Comparison of ENCODE assay signal across 7 mouse cellular contexts in the genomic region with DNA sequence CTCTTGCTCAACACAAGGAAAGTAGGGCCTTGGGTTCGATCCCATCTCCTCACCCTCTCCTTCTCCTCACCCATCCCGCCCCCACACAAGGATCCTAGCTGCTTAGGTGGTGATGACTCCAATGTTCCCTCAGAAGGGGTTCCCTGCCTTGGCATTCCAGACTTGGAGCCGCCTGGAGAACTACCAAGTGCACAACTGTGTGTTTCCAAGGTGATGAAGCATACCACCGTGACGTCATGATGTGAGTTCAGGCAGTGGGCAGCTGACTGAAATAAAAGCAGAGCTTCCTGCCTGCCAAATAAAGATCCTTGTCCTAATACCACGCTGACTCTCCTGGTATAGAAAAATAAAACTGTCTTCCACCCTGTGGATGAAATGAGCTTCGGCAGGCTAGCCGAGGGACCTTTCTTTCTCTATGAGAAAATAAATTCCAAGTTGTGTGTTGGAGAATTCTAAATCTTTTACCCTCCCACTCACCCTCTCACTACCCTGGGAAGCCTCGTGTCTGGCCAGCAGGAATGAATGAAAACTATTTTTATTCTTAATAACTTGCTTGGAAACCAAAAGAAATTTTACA. TPM values are rescaled to one million over a fixed set of nuclear protein-coding genes. Genes with fewer than 3 reads are reported as not detected.
DNase-seq lines count a peak whose midpoint lies in the region; ATAC-seq and TF ChIP-seq lines count a peak whose summit lies in the region.

No protein-coding gene starts in this region.

- DNase-seq in lung, embryonic 14.5 days: peak; percentile 71
- no peak for DNase-seq in lung, adult 2 months
- DNase-seq in embryonic facial prominence, embryonic 10.5 days (ENCODE audit: low spot score): peak; percentile 23
- DNase-seq in kidney, postnatal 4 days: peak; percentile 36 to 60
- peak; percentile 71 to 84 for DNase-seq in right cerebral cortex, postnatal 10 days (ENCODE audit: low spot score in 2 of 2)
- DNase-seq in liver, postnatal 0 days: no peak

- H3K4me2 ChIP-seq in lung, embryonic 14.5 days: no peak overlapping the region
- H3K4me2 ChIP-seq in liver, postnatal 0 days (ENCODE audit: low read depth, low read length): no peak overlapping the region

- H3K4me3 ChIP-seq in lung, embryonic 14.5 days (ENCODE audit: low read depth, low read length): no peak overlapping the region
- H3K4me3 ChIP-seq in lung, adult 2 months (replicated peaks; ENCODE audit: extremely low read depth, low read depth, low read length): no peak overlapping the region
- no peak overlapping the region for H3K4me3 ChIP-seq in embryonic facial prominence, embryonic 10.5 days
- no peak overlapping the region for H3K4me3 ChIP-seq in liver, postnatal 0 days (ENCODE audit: low read depth, low read length)

- TF ChIP-seq CTCF in lung, embryonic 14.5 days (IDR thresholded peaks at IDR 0.05; ENCODE audit: low read depth): no peak
- TF ChIP-seq CTCF in lung, adult 2 months (IDR thresholded peaks at IDR 0.05; ENCODE audit: insufficient read depth, low read length): no peak
- no peak for TF ChIP-seq CTCF in liver, postnatal 0 days (IDR thresholded peaks at IDR 0.05; ENCODE audit: low read depth)

- H3K9ac ChIP-seq in lung, embryonic 14.5 days: no peak overlapping the region
- H3K9ac ChIP-seq in liver, postnatal 0 days (replicated peaks): no peak overlapping the region

- H3K4me1 ChIP-seq in lung, embryonic 14.5 days (ENCODE audit: insufficient read depth): no peaks in the 10 kb centered on the region
- H3K4me1 ChIP-seq in lung, adult 2 months (ENCODE audit: control insufficient read depth, insufficient read depth, low read length): no peaks in the 10 kb centered on the region
- H3K4me1 ChIP-seq in embryonic facial prominence, embryonic 10.5 days: no peaks in the 10 kb centered on the region
- H3K4me1 ChIP-seq in liver, postnatal 0 days (ENCODE audit: insufficient read depth): peaks cover 6% of the 10 kb centered on the region

- no peak for TF ChIP-seq EP300 in liver, postnatal 0 days (IDR thresholded peaks at IDR 0.05; ENCODE audit: low read depth)

- ATAC-seq in lung, embryonic 14.5 days (ENCODE audit: insufficient read depth): peak; percentile 62
- ATAC-seq in cerebellum, adult (ENCODE audit: insufficient number of reproducible peaks, low FRiP score, low TSS enrichment): no peak
- no peak for ATAC-seq in liver, postnatal 0 days

- H3K9me3 ChIP-seq in lung, embryonic 14.5 days (ENCODE audit: low read depth, low read length): no peaks in the 10 kb centered on the region
- H3K9me3 ChIP-seq in embryonic facial prominence, embryonic 10.5 days: no peaks in the 10 kb centered on the region
- H3K9me3 ChIP-seq in liver, postnatal 0 days (ENCODE audit: low read length): no peaks in the 10 kb centered on the region

- no peak overlapping the region for H3K27ac ChIP-seq in lung, embryonic 14.5 days (ENCODE audit: low read depth)
- no peak overlapping the region for H3K27ac ChIP-seq in embryonic facial prominence, embryonic 10.5 days (replicated peaks)
- no peak overlapping the region for H3K27ac ChIP-seq in liver, postnatal 0 days (ENCODE audit: low read depth)

- no peaks in the 10 kb centered on the region for H3K27me3 ChIP-seq in lung, embryonic 14.5 days (ENCODE audit: insufficient read depth, low read length)
- H3K27me3 ChIP-seq in embryonic facial prominence, embryonic 10.5 days (replicated peaks; ENCODE audit: low read depth, poor library complexity, severe bottlenecking): no peaks in the 10 kb centered on the region
- no peaks in the 10 kb centered on the region for H3K27me3 ChIP-seq in liver, postnatal 0 days (ENCODE audit: insufficient read depth, low read length)

- H3K36me3 ChIP-seq in lung, embryonic 14.5 days (ENCODE audit: insufficient read depth): no peaks in the 10 kb centered on the region
- no peaks in the 10 kb centered on the region for H3K36me3 ChIP-seq in embryonic facial prominence, embryonic 10.5 days (replicated peaks)
- peaks cover 14% of the 10 kb centered on the region for H3K36me3 ChIP-seq in liver, postnatal 0 days (replicated peaks; ENCODE audit: insufficient read depth, low read length)

- 52% methylated on average over 9 of the region's 9 CpGs for WGBS in lung, embryonic 14.5 days
- WGBS in lung, adult 2 months: 38% methylated on average over 9 of the region's 9 CpGs
- 72% methylated on average over 9 of the region's 9 CpGs for WGBS in embryonic facial prominence, embryonic 10.5 days
- WGBS in liver, postnatal 0 days (ENCODE audit: insufficient replicate concordance): 73% methylated on average over 9 of the region's 9 CpGs

- no peak for TF ChIP-seq POLR2A in lung, adult 2 months (IDR thresholded peaks at IDR 0.05; ENCODE audit: borderline replicate concordance, extremely low read depth, low read depth, low read length)

RNA-seq across cellular contexts. Expression of a gene that starts 6.4 kb away (rescaled TPM):
- polyA plus RNA-seq in lung, embryonic 14.5 days (2014; fragmentation: Nextera tagmentation; extraction: Ambion mirVana): 172 and 176 TPM in 2 replicates
- polyA plus RNA-seq in lung, adult 2 months (2012; rRNA removed): 41.6 and 65.4 TPM in 2 replicates
- 95.9 and 96.9 TPM in 2 replicates for polyA plus RNA-seq in embryonic facial prominence, embryonic 10.5 days (2016; fragmentation: Nextera tagmentation; extraction: Ambion mirVana)
- polyA plus RNA-seq in liver, postnatal 0 days (2015; fragmentation: Nextera tagmentation; extraction: Ambion mirVana): 45.8 and 49.2 TPM in 2 replicates

Comparison
In these comparisons a context has a peak if more than half of its experiments do, and no peak if none do; other contexts are left out.
1. DNase-seq: peak in lung, embryonic 14.5 days (single experiment), embryonic facial prominence, embryonic 10.5 days (single experiment), kidney, postnatal 4 days (2 of 2) and right cerebral cortex, postnatal 10 days (2 of 2); none in lung, adult 2 months (single experiment) and liver, postnatal 0 days (single experiment).